Mouse (Mus musculus): ENCODE data around the gene Dmrt2. TPM values are rescaled to one million over a fixed set of nuclear protein-coding genes. Genes with fewer than 3 reads are reported as not detected.

Gene Dmrt2
- 1.3 TPM for polyA plus RNA-seq (2014; fragmentation: Illumina TruSeq; extraction: RNeasy Lipid Tissue Mini Kit (QIAGEN cat#74804); ENCODE audit: low read depth, low replicate concordance)

DNA sequence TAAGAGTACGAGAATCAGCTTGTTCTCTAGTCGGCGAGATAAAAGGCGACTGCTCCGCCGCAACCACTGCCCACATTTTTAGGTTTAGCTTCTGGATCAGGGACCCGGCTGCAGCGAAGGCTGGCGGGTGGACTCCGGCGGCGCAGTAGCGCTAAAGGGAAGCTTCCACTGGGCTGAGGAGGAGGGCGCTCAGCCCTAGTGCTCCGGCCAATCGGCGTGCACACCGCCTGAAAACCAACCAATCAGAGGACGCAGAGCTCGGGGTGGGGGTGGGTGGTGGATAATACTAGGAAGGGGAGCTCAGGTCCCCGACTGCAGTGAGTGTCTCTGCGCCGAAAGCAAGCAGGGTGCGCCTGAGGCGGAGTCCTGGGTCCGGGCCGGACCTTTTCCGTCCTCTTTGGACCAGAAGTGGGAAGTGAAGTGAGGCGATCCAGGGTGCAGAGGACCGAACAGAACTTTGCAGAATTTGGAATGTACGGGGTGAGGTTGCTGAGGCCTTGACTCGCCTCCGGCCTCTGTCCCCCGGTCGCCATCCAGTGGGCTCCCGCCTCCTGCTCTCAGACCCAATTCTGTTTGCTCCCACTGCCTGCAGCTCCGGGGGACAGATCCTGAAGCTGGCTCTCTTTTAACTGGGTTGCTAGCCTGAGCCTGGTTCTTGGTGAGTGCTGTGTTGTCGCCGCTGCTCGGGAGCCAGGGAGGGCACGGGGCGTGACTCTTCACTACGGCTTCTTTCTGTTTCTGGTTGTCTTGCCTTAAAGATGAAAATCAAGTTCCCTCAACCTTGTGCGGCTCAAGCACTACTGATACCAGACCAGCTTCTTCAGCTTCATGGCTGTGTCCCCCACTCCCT is at the start of gene Dmrt2:
Gene Dmrt2, plus strand, starts transcription at position 311 of the 850 bp plus-strand sequence.

Other genes starting within 250 kb of the Dmrt2 start
- gene Dmrt1, start 166.8 kb upstream of the Dmrt2 start, polyA plus RNA-seq (2014; fragmentation: Illumina TruSeq; extraction: RNeasy Lipid Tissue Mini Kit (QIAGEN cat#74804); ENCODE audit: low read depth, low replicate concordance): not detected
- not detected for gene Dmrt3, start 62.1 kb upstream of the Dmrt2 start, polyA plus RNA-seq (2014; fragmentation: Illumina TruSeq; extraction: RNeasy Lipid Tissue Mini Kit (QIAGEN cat#74804); ENCODE audit: low read depth, low replicate concordance)

Data from adrenal gland, adult 10 weeks (tissue).